Mouse (Mus musculus): ENCODE results near the gene Il1r1.

The Il1r1 gene

GRCm38 (mm10) chr1:40250425-40250824 lies 25.5 kb downstream of the Il1r1 start:
- no peak for TF ChIP-seq GATA4 (IDR thresholded peaks at IDR 0.05; ENCODE audit: insufficient replicate concordance, low read length)

- no peak for TF ChIP-seq GATA4 (IDR thresholded peaks at IDR 0.05; ENCODE audit: insufficient replicate concordance, low read length)
Measured at GRCm38 (mm10) chr1:40252507-40252906, 27.6 kb downstream of the Il1r1 start.

- TF ChIP-seq GATA4 (IDR thresholded peaks at IDR 0.05; ENCODE audit: insufficient replicate concordance, low read length), result no peak
Measured at GRCm38 (mm10) chr1:40253940-40254339, 29.1 kb downstream of the Il1r1 start.

GRCm38 (mm10) chr1:40254347-40255057 lies 29.6 kb downstream of the Il1r1 start:
- TF ChIP-seq GATA4 (IDR thresholded peaks at IDR 0.05; ENCODE audit: insufficient replicate concordance, low read length), result no peak

- TF ChIP-seq GATA4 (IDR thresholded peaks at IDR 0.05; ENCODE audit: insufficient replicate concordance, low read length), result no peak
Measured at GRCm38 (mm10) chr1:40262441-40263121, 37.7 kb downstream of the Il1r1 start.

- TF ChIP-seq GATA4 (IDR thresholded peaks at IDR 0.05; ENCODE audit: insufficient replicate concordance, low read length), result no peak
Measured at GRCm38 (mm10) chr1:40263122-40263498, 38.2 kb downstream of the Il1r1 start.

GRCm38 (mm10) chr1:40263679-40264078 lies 38.8 kb downstream of the Il1r1 start:
- TF ChIP-seq GATA4 (IDR thresholded peaks at IDR 0.05; ENCODE audit: insufficient replicate concordance, low read length), result no peak

- no peak for TF ChIP-seq GATA4 (IDR thresholded peaks at IDR 0.05; ENCODE audit: insufficient replicate concordance, low read length)
Measured at GRCm38 (mm10) chr1:40265301-40265835, 40.5 kb downstream of the Il1r1 start.

GRCm38 (mm10) chr1:40266431-40267260 lies 41.8 kb downstream of the Il1r1 start:
- TF ChIP-seq GATA4 (IDR thresholded peaks at IDR 0.05; ENCODE audit: insufficient replicate concordance, low read length), result no peak

GRCm38 (mm10) chr1:40267846-40268245 lies 43.0 kb downstream of the Il1r1 start:
- no peak for TF ChIP-seq GATA4 (IDR thresholded peaks at IDR 0.05; ENCODE audit: insufficient replicate concordance, low read length)

GRCm38 (mm10) chr1:40268536-40268935 lies 43.7 kb downstream of the Il1r1 start:
- no peak for TF ChIP-seq GATA4 (IDR thresholded peaks at IDR 0.05; ENCODE audit: insufficient replicate concordance, low read length)

GRCm38 (mm10) chr1:40270415-40270814 lies 45.5 kb downstream of the Il1r1 start:
- no peak for TF ChIP-seq GATA4 (IDR thresholded peaks at IDR 0.05; ENCODE audit: insufficient replicate concordance, low read length)

- TF ChIP-seq GATA4 (IDR thresholded peaks at IDR 0.05; ENCODE audit: insufficient replicate concordance, low read length), result no peak
Measured at GRCm38 (mm10) chr1:40271052-40271451, 46.2 kb downstream of the Il1r1 start.

- peak; percentile 80 for TF ChIP-seq GATA4 (IDR thresholded peaks at IDR 0.05; ENCODE audit: insufficient replicate concordance, low read length)
Measured at GRCm38 (mm10) chr1:40271486-40272055, 46.7 kb downstream of the Il1r1 start.

GRCm38 (mm10) chr1:40272204-40272603 lies 47.3 kb downstream of the Il1r1 start:
- TF ChIP-seq GATA4 (IDR thresholded peaks at IDR 0.05; ENCODE audit: insufficient replicate concordance, low read length), result no peak

Measured in liver, adult (tissue).